8 mouse cellular contexts compared by ENCODE assay signal in genomic region chr17:37028683-37029120, GRCm38 (mm10). TPM values are rescaled to one million over a fixed set of nuclear protein-coding genes. Genes with fewer than 3 reads are reported as not detected.
DNase-seq lines count a peak whose midpoint lies in the region; ATAC-seq lines count a peak whose summit lies in the region.

No protein-coding gene starts in this region.

- peak overlapping the region; percentile 26 for H3K4me3 ChIP-seq in hindbrain, embryonic 14.5 days (replicated peaks; ENCODE audit: low read length)

- H3K27me3 ChIP-seq in hindbrain, embryonic 14.5 days (ENCODE audit: control insufficient read depth, insufficient read depth, low read length): no peaks in the 10 kb centered on the region

- H3K36me3 ChIP-seq in hindbrain, embryonic 14.5 days (replicated peaks; ENCODE audit: control insufficient read depth, insufficient read depth): no peaks in the 10 kb centered on the region

- H3K9ac ChIP-seq in hindbrain, embryonic 14.5 days: peak overlapping the region; percentile 70

- peak overlapping the region; percentile 97 for H3K27ac ChIP-seq in hindbrain, embryonic 14.5 days

- peak; percentile 99 for ATAC-seq in hindbrain, embryonic 14.5 days (ENCODE audit: low FRiP score)

- under 1% methylated on average over 14 of the region's 14 CpGs for WGBS in hindbrain, embryonic 14.5 days

- peaks cover 7% of the 10 kb centered on the region; the same call in 1 of the 2 replicates for H3K4me1 ChIP-seq in hindbrain, embryonic 14.5 days (replicated peaks; ENCODE audit: control insufficient read depth, insufficient read depth, low read length)

- H3K4me2 ChIP-seq in hindbrain, embryonic 14.5 days (replicated peaks): peak overlapping the region; percentile 52

- no peaks in the 10 kb centered on the region for H3K9me3 ChIP-seq in hindbrain, embryonic 14.5 days (ENCODE audit: control insufficient read depth, low read length)

- DNase-seq in NIH3T3 (ENCODE audit: low read depth): peak; percentile 97
- DNase-seq in cerebellum, adult 9-11 months: peak; percentile 96
- DNase-seq in frontal cortex, postnatal 25 days (ENCODE audit: low spot score in 2 of 2): peak; percentile 91 to 93
- peak; percentile 99 for DNase-seq in hindbrain, embryonic 14.5 days (ENCODE audit: low spot score)
- peak; percentile 92 to 94 for DNase-seq in layer of hippocampus, postnatal 36 days
- peak; percentile 88 for DNase-seq in lung, postnatal 25 days (ENCODE audit: low spot score)
- DNase-seq in retina, postnatal 7 days (ENCODE audit: low read depth, low spot score): peak; percentile 92
- peak; percentile 57 for DNase-seq in urinary bladder, postnatal 10 days (ENCODE audit: low spot score)

RNA-seq across cellular contexts. Expression of gene Mog, which starts 5.5 kb away (rescaled TPM):
- 2.2 and 3.1 TPM in 2 replicates for polyA plus RNA-seq in hindbrain, embryonic 14.5 days (2014; fragmentation: Nextera tagmentation; extraction: Ambion mirVana)
- 10 to 100 TPM; 67.6 to 72.6 TPM for total RNA-seq in layer of hippocampus, postnatal 36 days (2021)

RNA-seq across cellular contexts. Expression of gene Gabbr1, which starts 17.1 kb away (rescaled TPM):
- 114 and 117 TPM in 2 replicates for polyA plus RNA-seq in hindbrain, embryonic 14.5 days (2014; fragmentation: Nextera tagmentation; extraction: Ambion mirVana)
- total RNA-seq in layer of hippocampus, postnatal 36 days (2021): 100 to 1,000 TPM; 688 to 703 TPM

RNA-seq across cellular contexts. Expression of gene Zfp57, which starts 27.7 kb away (rescaled TPM):
- polyA plus RNA-seq in hindbrain, embryonic 14.5 days (2014; fragmentation: Nextera tagmentation; extraction: Ambion mirVana): 225 and 236 TPM in 2 replicates
- 10 to 100 TPM; 15.9 to 18.1 TPM for total RNA-seq in layer of hippocampus, postnatal 36 days (2021)

RNA-seq across cellular contexts. Expression of gene H2-M5, which starts 39.4 kb away (rescaled TPM):
- polyA plus RNA-seq in hindbrain, embryonic 14.5 days (2014; fragmentation: Nextera tagmentation; extraction: Ambion mirVana): 0.64 and 1.0 TPM in 2 replicates
- total RNA-seq in layer of hippocampus, postnatal 36 days (2021): 1 to 10 TPM in 1 of 2 experiments, under 1 TPM in 1; 1.00 to 1.1 TPM

RNA-seq across cellular contexts. Expression of gene 2410137M14Rik, which starts 47.7 kb away (rescaled TPM):
- polyA plus RNA-seq in hindbrain, embryonic 14.5 days (2014; fragmentation: Nextera tagmentation; extraction: Ambion mirVana): 0.47 TPM in 1 of 2 replicates, not detected in the other
- not detected for total RNA-seq in layer of hippocampus, postnatal 36 days (2021)

Comparison
In these comparisons a context has a peak if more than half of its experiments do, and no peak if none do; other contexts are left out.
1. Peak in every context shown above with its lines: DNase-seq, ATAC-seq, H3K4me3 ChIP-seq and H3K27ac ChIP-seq.